Mouse (Mus musculus) inflammation-experienced regulatory T-cells, adult 6 months (primary cell): Measurements from ENCODE around the gene AC124502.3. TPM values are rescaled to one million over a fixed set of nuclear protein-coding genes. Genes with fewer than 3 reads are reported as not detected.

Experiments
- ATAC-seq: one replicate; pipeline ENCODE4 v1.8.0; 2017
- polyA plus RNA-seq, 3 experiments: library from polyadenylated mRNA; unstranded; fragments of 100-300 nt; shearing (Covaris generic); gene quantifications; one replicate each; pipeline ENCODE4 v1.2.1; 2017

Gene AC124502.3
- polyA plus RNA-seq, 3 experiments from 2014 or later = 0.41 to 0.81 (median 0.44) TPM

DNA sequence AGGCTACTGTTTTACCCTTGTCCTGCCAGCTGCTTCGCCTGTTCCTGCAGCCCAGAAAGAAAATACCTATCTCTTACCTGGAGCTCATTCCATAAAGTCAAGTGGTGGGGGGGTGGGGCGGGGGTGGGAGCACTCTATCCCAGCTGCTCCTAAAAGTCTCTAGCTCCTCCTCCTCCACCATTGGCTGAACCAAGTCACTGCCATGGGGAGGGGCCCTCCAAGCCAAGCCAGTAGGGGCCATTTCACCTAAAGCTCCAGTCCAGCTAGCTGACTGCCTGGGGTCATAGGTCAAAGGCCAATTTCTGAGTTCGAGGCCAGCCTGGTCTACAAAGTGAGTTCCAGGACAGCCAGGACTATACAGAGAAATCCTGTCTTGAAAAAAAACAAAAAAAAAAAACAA is 6.0 kb upstream of the AC124502.3 start:
- ATAC-seq = no peak

DNA sequence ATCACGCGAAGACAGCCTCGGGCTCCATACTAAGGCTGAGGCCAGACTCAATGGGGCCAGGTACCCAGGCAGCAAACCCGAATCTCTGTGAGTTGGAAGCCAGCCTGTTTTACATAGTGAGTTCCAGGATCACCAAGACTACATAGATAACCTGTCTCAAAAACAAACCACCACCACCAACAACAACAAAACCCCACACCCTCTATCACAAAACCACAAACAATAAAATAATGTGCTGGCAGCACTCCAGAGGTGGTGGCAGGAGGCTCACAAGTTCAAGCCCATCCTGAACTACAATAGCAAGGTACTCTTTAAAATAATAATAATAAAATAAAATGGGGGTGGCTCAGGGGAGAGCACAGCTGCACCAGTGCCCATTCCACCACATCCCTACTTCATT is 2.1 kb upstream of the AC124502.3 start:
- no peak for ATAC-seq

DNA sequence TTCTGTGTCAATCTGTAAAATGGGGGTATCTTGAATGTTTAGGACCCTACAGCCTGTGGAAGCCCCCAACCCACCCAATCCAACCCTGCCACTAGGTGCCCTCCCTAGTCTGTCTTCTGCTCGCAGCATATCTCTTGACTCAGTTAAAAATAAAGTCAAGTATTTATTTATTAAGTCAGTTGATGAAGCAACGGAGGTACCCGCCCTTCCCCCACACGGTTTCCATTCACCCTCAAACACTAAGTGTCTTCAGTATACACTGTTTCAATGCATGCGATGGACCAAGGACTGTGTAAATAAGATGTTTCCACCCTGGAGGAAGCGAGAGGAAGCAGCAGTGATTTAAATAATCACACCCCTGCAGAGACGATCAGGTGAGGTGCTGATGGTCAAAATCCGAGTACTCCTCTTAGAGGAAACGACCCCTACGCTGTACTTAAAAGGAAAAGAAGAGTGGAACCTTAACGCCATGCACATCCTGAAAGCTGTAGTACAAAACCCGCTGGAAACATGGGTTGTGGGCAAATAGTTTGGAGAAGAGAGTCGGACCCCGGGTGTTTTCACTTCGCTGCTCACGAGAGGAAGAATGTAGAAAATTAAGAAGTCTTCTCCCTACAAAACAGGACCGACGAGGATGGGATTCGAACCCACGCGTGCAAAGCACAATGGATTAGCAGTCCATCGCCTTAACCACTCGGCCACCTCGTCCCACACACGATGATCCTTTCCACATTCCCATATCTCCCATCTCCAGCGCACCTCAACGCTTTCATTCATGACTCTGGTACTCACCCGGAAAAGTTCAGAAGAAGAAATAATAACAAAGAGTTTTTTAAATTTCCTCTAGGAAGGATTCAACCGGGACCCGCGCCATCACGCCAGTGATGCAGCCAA is 766 bp upstream of the AC124502.3 start:
- ATAC-seq = no peak

DNA sequence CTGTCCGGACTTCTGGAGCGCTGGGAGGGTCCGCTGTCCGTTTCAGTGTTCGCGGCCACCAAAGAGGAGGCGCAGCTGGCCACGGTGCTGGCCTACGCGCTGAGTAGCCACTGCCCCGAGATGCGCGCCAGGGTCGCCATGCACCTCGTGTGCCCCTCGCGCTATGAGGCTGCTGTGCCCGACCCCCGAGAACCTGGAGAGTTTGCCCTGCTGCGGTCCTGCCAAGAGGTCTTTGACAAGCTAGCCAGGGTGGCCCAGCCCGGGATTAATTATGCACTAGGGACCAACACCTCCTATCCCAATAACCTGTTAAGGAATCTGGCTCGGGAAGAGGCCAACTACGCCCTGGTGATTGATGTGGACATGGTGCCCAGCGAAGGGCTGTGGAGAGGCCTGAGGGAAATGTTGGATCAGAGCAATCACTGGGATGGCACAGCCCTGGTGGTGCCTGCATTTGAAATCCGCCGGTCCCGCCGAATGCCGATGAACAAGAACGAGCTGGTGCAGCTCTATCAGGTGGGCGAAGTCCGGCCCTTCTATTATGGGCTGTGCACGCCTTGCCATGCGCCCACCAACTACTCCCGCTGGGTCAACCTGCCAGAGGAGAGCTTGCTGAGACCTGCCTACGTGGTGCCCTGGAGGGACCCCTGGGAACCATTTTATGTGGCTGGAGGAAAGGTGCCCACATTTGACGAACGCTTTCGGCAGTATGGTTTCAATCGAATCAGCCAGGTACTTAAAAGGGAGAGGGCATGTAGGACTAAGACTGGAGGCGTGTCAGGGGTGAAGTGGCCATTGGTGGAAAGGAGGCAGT is 817 bp downstream of the AC124502.3 start:
- ATAC-seq = no peak

DNA sequence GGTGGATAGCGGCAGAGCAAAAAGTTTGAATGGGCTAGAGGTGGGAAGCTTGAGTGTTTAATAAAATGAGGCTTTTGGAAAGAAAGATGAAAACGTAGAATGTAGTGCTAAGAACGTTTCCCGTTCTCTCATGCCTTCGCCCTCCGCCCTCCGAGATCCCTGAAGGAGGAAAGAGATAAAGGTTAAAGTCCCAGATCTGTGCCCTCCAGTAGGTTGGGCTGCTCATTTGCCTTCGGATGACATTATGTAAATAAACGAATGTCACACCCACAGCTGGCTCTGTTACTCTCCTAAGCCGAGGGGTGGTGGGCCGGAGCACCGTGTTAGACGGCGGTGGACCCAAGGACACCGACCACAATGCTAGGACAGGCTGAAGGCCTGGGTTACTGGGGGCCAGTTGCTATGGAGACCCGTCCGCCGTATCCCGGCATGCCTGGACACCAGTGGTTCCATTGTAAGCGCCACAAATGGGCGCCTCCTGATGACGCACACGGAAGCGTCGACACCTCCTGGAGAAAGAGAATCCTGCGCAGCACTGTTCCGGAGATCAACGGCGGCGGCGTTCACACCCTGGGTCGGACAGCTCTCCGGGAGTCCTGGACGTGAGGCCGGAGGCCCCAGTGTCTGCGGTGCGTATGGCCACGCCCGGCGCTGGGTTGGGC is 2.3 kb downstream of the AC124502.3 start, which contains the start of gene Brms1:
Gene Brms1 (plus strand): TSS at position 493 of the 662 bp plus-strand sequence.
- peak; percentile 71 for ATAC-seq

DNA sequence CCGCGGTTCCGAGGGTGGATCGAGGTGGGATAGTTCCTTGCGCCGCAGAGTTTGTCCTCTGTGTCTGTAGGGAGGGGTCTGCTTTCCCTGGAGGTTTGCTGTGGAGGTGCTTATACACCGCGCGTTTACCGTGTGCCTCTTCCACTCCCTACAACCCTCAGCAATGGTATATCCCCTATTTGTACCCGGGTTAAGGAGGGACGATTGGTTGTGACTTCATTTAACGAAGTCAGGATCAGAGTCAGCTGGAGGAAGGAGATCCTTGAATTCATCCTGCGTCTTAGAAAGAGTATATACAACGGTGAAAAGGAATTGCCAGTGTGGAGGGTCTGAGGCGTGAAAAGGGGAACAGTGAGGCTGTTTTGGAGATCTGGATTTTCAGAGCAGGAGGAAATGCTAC is 2.9 kb downstream of the AC124502.3 start:
- ATAC-seq = no peak

DNA sequence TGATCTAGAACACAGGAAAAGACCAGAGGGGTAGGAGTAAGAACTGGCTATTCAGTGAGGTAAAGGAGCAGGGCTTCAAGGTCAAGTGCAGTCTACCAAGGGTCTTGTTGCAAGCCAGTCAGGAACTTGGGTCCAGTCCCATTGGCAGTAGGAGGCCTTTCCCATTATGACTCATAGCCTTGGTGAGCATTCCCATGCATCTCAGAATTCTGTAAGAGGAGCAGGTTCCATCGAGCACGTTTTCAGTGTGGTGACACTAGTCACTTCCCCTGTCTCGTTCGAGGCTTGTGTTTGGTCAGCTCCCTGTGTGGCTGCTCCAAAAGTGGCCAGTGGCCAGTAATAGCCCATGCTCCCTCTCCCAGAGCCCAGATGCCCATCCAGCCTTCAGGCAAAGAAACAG is 6.8 kb downstream of the AC124502.3 start:
- ATAC-seq = no peak

DNA sequence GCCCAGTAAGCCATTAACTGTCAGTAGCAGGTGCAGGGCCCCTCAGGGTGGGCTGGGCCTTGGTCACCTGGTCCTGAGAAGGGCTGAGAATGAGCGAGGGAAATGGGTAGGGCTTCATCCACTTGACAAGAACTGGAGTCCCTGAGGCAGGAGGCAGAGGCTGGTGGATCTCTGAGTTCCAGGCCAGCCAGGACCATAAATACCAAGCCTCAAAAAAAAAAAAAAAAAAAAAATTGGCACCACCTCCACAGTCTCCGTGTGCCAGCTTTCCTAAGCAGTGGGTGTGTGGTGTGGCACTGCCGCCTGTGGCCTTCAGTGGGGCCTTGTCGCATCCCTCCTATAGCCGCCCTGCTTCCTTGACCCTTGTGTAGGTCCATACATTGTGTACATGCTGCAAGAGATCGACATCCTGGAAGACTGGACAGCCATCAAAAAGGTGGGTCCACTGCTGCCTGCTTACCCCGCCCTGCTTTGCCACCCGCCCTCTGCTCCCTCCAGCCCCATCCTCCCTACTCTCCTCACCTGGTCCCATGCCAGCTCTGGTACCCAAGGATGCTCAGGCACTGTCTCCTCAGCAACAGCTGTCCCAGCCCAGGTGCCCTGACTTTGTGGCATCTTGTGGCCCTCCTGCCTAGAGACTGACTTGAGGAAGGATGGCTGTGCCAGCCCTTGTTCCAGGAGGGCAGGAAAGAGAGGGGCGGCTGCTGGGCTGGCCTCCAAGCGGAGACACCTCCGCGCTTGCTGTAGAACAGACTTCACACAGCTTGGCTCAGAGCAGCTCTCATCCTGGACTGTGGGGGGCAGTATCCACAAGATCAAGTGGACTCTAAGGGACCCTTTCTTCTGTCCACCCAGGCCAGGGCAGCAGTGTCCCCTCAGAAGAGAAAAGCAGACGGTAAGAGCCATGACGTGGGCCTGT is 9.7 kb downstream of the AC124502.3 start:
- ATAC-seq = no peak

DNA sequence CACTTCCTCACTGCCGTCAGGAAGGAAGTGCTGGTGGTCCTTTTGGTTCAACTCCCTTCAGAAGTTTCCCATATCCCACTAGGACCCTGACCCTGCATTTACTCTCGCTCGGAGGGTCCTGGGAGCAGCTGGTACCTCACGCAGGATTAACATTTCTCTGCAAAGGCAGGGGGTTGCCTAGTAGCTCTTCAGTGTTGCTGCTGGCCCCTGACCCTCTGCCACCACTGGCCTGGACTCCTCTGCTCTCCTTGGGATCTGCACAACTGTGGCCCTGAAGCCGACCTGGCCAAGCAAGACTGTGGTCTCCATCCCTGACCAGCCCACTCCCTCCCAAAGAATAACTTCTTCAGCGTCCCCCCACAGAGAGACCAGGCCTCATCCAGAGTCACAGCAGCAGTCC is 10.6 kb downstream of the AC124502.3 start:
- no peak for ATAC-seq

DNA sequence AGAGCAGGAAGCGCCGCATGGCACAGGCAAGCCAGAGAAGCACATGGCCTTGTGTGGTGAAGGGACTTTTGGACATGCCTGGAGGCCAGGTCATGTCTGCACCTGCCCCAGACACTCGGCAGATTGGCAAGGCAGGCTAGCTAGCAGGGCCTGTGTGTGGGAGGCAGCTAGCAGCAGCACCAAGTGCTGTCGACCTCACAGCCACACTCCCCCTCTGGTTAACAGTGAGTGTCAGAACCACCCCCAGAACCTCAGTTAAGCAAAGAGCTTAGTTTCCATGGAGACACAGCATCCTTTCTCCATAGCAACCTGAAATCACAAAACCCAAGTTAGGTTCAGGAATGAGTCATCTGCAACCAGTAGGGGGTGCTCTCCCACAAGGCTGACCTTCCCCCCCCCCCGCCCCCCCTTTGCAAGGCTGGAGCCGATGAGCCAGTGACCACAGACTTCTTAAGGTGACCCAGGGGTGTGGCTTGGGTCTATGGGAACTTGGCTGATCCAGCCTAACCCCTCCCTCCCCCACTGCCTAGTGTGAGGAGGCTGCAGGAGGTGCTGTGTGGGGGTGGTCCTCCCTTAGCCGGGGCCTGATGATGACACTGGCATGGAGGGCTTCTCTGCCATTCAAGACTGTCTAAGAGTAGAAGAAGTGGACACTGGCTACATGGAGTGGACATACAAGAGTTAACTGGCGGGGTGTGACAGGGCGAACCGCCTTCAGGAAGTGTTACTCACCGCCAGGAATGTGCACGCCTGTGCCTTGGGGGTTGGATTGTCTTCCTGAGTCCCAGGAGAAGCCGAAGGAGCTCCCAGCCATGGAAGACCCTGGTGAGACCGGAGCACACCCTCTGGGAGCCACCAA is 11.6 kb downstream of the AC124502.3 start, which contains the start of gene Rin1:
Gene Rin1 (plus strand): TSS at position 435 of the 859 bp plus-strand sequence.
- ATAC-seq = peak; percentile 48

DNA sequence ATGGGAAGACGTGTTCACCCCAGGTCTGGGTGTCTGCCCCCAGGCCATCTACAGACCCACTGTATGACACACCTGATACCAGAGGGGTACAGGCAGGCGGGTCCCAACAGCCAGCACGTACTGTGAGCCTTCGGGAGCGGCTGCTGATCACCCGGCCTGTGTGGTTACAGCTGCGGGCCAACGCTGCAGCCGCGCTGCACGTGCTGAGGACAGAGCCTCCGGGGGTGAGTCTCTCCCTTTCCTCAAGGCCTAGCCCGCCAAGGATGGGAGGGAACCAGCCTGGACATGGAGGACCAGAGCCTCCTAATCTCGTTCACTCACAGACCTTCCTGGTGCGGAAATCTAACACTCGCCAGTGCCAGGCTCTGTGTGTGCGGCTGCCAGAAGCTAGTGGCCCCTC is 12.3 kb downstream of the AC124502.3 start:
- ATAC-seq = no peak

DNA sequence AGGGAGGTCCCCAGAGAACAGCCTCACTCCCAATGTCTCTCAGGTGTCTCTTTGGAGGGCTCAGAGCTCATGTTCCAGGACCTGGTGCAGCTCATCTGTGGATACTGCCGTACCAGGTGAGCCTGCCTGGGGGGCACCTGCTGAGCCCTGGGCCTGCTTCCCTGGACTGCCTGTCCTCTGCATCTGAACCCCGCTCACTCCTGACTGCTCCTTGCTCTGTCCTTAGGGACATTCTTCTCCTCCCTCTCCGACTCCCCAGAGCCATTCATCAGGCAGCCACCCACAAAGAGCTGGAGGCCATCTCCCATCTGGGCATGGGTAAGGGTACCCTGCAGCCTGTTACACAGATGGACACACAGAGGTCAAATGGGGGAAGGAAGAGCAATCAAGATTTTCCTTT is 12.8 kb downstream of the AC124502.3 start:
- ATAC-seq = no peak

DNA sequence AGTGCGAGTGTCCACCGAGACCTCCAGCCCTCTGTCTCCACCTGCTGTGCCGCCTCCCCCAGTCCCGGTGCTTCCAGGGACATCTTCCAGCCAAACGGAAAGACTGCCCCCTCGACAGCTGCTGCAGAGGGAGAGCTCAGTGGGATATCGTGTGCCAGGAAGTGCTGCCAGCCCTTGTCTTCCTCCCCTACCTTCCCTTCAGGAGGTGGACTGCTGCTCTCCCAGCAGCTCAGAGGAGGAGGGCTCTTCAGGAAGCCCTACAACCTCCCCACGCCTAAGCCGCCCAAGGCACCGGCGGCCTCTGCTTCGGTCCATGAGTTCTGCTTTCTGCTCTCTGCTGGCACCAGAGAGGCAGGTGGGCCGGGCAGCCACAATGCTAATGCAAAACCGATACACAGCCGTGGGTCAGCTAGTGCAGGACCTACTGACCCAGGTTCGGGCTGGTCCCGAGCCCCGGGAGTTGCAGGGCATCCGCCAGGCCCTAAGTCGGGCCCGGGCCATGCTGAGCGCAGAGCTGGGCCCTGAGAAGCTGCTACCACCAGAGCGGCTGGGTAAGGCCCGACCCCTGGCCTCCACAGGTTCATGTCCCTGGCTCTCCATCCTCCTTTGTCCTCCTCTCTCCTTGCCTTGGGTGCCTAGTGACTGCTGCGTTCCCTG is 13.6 kb downstream of the AC124502.3 start:
- ATAC-seq = no peak

DNA sequence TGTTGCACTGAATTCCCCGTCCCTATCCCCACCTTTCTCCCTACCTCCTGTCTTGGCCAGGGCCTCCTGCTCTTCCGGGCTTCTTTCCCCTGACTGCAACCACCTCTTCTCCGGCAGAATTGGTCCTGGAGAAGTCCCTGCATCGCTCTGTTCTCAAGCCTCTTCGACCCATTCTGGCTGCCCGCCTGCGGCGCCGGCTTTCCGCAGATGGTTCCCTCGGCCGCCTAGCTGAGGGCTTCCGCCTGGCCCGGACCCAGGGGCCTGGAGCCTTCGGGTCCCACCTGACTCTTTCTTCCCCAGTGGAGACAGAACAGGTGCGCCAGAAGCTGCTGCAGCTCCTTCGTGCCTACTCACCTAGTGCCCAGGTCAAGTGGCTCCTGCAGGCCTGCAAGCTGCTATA is 14.2 kb downstream of the AC124502.3 start:
- ATAC-seq = no peak

DNA sequence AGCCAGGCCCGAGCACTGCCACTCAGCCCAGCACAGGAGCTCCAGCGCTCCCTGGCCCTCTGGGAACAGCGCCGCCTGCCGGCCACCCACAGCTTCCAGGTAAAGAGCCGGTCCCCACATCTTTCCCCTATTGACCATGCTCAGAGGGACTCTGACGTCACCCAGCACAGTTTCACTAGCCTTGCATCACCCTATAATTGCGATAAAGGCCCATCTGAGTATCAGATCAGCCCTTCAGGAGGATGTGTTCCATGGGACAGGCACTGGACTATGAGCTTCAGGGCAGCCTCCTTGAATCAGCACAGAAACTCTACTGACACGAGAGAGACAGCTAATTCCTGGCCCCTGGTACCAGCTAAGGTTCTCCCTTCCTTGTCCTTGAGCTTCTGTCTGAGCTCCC is 15.2 kb downstream of the AC124502.3 start:
- no peak for ATAC-seq

DNA sequence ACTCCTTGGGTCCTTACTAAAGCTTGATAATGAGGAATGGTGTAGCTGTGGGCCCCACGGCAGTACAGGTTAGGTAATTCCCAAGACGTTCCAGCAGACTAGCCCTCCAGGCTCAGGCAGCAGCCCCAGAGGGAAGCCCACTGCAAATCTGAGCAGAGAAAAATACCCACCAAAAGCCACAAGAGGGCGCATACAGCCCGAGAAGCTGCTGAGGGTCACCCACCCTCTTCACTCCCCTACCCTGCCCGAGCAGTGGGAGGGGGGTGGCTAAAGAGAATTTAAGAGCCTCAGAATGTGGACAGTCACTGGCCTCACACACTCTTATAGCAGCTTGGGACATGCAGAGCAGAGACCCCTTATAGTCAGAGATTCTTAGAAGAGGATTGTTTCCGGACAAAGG is 17.6 kb downstream of the AC124502.3 start:
- no peak for ATAC-seq

DNA sequence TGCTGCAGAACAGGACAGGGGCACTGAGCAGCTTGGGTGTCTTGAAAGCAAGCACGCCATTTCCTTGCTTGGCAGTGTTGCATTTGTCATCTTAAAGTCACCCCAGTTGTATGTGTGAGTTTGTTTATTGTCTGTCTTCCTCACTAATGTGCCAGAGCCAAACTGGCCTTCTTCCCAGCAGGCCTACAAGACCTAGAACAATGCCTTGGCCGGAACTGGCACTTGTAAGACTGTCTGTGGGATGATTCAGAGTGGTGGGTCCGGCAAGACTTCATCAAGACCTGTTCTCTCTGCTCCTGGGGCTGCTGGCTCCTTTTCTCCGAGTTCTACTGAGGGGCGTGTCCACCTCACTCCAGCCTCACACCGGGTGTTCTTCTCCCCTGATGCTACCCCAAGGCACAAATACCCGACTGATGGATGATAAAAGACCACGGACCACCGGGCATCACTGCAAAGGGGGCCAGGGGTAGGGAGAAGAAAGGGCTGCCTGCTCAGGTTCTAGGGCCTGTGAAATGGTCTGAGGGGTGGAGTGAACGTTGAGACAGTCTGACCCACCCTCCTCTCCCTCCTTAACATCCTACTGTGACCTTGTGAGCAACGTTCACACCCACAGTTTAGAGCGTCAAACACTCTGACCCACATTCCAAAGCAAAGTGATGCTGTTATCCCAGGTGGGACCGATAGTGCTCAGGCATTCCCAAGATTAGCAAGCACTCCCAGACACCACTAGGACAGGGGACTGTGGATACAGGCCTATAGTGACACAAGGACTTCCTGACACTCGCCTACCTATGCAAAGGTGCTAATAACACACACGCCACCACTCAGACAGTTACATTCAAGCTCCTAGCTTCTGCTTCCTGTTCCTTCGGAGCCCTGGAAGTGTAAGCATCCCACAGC is 19.4 kb downstream of the AC124502.3 start:
- no peak for ATAC-seq

DNA sequence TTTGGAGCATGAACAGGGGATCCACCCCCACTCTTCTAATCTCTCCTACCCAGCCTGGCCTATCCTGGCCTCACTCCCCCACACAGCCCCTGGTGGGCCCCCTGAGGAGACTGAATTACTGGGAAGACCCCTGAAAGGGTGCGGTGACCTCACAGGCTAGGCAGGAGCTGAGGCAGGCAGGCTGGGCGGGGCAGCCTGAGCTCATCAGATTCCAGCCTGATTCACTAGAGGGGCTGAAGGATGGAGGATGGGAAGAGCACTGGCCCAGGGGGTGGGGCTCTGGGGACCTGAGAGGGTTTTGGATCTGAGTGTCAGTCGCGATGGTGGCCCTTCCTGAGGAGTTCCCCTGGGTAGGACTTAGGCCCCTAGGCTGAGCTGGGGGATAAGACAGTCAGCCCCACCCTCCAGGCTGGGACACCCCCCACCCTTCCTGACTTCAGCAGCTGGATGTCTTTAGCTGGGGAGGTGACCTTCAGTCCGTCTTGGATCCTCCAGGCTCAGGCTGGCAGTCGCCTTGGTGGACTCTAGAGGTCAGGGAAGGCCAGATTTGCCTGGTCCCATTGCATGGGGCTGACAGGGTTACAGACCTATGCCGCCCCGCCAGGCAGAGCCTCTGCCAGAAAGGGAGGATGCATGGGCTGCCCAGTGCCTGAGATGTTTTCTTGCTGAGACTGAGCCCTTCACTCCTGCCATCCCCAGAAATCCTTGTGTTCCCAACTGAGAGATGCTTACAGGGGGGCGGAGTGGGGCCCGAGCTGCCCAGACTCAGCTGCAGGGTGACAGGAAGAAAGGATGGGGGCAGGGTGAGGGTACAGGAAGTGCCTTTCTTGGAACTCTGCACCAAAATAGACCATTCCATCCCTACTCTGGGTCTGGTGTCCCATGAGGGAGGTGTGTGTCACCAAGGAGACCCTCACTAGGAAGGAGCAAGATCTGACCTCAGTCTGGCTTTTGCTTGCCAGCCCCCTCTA is 20.4 kb downstream of the AC124502.3 start:
- ATAC-seq = no peak
